Mouse (Mus musculus) CD4-positive, CD25-positive, alpha-beta regulatory T cell, adult 2 months (primary cell): ENCODE measurements around the gene Wnt2b.

Experiments
- DNase-seq: peaks from one replicate; pipeline ENCODE4 v3.0.0-alpha.2; 2012; ENCODE audit warnings: low read depth, low spot score

Gene Wnt2b

DNA sequence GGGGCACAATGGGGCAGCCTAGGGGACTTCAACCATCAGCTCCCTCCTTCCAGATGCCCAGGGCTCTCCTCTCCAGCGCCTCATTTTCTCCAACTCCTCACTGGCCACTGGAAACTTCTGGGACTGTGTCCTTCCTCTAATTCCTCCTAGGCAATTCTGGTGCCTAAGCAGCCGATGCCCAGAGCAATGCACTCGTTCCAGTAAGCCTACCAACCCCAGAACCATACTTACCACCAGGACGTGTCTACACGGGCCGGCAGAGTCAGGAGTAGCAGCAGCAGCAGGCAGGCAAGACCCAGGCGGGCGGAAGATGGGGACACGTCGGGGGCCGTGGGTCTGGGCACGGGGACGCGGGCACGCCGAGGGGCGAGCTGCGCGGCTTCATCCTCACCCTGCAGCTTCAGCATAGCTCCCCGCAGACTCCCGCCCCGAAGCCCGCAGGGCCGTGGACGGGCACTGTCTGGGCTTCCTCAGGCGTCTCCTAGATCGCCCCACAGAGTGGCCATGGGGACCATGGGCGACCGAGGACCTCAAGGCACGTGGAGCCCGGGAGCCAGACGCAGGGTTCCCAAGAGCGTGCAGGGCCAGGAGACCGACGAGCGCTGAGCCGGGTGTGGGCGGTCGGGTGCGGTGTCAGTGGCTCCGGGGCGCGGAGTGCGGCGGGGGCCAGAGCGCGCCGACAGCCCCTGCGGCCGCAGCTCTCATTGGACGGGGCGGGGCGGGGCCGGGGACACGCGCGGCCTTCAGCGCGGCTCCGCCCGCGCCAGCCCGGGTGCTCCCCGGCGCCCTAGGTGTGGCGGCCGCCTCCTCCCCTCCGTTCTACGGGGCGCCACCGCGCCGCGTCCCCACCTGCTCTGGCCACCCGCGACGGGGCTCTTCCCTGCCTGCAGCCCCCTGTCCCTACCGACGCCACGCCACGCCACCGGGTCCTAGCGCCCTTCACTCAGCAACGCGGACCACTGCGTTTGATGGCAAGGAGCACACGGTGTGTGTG lies at the start of gene Wnt2b:
Gene Wnt2b, minus strand, starts transcription at position 856 of the 994 bp plus-strand sequence.
- peak; percentile 46 for DNase-seq

DNA sequence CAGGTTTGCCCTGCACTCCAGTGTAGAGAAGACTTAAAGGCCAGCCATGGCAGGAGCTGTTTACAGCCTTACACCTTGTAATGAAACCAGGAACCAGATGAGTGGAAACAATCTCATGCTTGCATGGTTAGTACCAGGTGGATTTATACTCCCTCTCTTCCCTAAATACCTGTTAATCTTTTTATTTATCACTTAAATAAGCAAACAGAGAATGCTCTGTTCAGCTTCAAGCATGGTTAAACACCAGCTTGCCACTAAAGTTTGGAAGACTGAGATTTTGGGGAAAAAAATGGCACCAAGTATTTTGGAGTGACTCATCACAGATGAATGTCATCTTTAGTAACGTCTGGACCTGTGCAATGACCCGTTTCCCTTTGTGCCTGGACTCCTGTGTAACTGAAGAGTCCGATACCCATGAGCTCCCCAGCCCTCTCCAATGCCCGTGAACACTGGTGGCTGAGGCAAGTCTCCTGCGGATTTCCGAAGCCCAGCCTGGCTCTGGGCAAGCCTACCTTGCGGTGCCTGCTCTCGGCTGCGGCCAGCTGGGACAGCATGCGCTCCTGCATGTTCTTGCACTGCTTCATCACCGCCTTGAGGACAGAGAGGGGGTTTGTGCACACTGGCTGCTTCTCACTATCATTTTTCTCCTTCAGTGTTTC lies 49.1 kb upstream of the Wnt2b start:
- DNase-seq: no peak

DNA sequence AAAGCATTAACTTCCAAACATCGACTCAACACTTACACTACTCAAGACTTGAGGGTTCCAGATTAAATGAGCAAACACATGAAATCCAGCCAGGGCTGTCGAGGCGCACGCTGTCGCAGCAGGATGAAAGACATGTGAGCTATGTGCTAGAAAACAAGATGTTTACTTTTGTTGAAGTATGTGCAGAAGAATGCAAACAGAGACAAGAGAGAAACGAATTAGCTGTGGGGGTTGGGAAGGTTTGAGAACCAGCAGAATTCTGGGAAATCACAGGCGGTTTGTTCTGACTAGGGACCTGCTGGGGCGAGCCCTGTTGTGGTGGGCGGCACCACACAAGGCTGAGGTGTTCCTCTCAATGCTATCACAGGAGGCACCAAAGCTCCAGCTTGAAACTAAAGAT lies 46.3 kb upstream of the Wnt2b start:
- DNase-seq: no peak

- DNase-seq: no peak
Measured at GRCm38 (mm10) chr3:105006101-105006500, 44.4 kb upstream of the Wnt2b start.

- no peak for DNase-seq
Measured at GRCm38 (mm10) chr3:105005561-105006065, 43.9 kb upstream of the Wnt2b start.

DNA sequence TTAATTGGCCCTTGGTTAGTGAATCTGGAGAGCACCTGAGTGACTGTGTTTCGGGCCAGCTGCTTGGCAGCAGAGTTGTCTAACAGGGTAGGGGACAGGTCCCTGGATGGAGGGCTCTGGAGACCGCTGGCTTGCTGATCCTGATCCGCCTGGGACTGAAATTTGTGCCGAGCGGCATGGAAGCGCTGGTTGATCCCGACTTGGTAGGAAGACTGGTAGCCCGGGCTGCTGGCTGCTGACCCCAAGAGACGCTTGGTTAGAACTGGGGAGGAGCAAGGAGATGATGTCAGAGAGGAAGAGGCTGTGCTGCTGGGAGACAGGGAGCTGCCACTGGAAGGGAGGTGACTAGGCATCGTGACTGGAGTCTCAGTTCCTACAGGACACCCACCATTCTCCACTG lies 43.3 kb upstream of the Wnt2b start:
- DNase-seq: no peak

GRCm38 (mm10) chr3:105003960-105004463 lies 42.3 kb upstream of the Wnt2b start:
- DNase-seq: no peak

- no peak for DNase-seq
Measured at GRCm38 (mm10) chr3:105001374-105001773, 39.7 kb upstream of the Wnt2b start.

- no peak for DNase-seq
Measured at GRCm38 (mm10) chr3:105000561-105000960, 38.8 kb upstream of the Wnt2b start.

DNA sequence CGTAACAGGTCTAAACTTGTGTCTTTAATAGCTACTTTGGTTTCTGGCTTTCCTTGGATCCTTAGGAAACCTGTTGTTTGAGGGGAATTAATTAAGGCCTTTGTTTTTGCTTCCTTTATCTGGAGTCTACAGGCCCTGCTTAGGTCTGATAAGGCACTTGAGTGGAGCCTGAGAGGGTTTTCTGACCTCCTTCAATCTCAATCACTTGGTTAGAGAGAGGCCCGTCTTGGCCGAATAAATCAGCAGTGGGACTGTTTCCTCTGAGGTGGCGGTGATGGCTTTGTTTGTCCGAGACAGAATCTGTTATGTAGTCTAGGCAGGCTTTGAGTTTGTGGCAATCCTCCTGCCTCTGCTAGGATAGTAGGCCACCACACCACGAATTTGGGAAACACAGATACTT lies 35.8 kb upstream of the Wnt2b start:
- DNase-seq: no peak

- DNase-seq: no peak
Measured at GRCm38 (mm10) chr3:104995707-104996106, 34.0 kb upstream of the Wnt2b start.

DNA sequence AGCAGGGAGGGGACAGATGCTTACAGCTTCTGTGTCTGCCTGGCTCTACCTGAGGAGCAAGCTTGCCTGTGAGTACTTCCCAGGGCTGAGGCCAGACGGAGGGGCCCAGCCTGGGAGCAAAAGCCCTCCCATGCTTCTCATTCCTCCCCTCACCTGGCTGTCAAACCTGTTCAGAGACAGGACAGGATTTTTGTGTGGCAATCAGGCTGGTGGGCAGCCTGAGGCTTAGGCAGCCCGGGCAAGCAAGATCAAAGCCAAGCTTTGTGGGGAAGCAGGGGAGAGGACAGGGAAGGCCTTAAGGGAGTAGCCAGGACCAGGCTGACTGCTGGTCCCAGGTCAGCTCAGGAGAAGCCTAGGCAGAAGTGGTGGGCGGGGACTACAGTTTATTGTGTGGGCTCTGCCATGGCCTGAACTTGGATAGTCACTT lies 32.7 kb upstream of the Wnt2b start:
- no peak for DNase-seq

- DNase-seq: no peak
Measured at GRCm38 (mm10) chr3:104993800-104994199, 32.1 kb upstream of the Wnt2b start.

DNA sequence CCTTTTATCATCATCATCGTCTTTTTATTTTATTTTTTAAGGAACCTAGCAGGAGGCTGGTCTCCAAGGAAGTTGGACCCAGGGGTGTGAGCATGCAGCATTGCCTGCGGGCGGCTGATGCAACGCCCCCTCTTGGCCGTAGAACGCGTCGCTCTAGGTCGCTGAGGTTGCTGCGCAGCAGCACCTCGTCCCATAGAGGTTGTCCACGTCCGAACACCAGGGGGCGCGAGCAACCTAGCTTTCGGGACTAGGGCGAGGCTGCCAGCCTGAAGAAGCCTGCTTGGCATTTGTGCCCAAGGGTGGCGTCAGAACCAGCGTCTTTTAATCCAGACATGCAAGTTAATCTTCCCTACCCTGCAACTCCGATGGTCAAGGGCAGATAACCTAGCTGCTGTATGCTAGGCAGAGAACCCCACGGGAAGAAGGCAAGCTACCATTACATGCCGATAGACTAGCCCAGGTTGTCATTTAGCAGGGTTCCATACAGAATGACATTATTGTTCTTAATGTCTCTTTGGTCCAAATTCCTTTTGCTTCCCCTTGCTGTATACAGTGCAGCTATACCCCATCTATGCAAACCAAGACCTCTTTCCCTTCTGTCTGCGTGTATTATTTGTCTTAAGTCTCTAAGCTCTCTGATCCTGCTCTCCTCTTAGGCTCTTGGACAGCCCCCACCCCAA lies 31.1 kb upstream of the Wnt2b start:
- DNase-seq: peak; percentile 91

GRCm38 (mm10) chr3:104991703-104992102 lies 30.0 kb upstream of the Wnt2b start:
- DNase-seq: no peak

GRCm38 (mm10) chr3:104987884-104988283 lies 26.2 kb upstream of the Wnt2b start:
- DNase-seq: no peak

GRCm38 (mm10) chr3:104979735-104980134 lies 18.0 kb upstream of the Wnt2b start:
- DNase-seq: no peak

- peak; percentile 78 for DNase-seq
Measured at GRCm38 (mm10) chr3:104967548-104968300, 6.0 kb upstream of the Wnt2b start.

- no peak for DNase-seq
Measured at GRCm38 (mm10) chr3:104965991-104966554, 4.4 kb upstream of the Wnt2b start.

DNA sequence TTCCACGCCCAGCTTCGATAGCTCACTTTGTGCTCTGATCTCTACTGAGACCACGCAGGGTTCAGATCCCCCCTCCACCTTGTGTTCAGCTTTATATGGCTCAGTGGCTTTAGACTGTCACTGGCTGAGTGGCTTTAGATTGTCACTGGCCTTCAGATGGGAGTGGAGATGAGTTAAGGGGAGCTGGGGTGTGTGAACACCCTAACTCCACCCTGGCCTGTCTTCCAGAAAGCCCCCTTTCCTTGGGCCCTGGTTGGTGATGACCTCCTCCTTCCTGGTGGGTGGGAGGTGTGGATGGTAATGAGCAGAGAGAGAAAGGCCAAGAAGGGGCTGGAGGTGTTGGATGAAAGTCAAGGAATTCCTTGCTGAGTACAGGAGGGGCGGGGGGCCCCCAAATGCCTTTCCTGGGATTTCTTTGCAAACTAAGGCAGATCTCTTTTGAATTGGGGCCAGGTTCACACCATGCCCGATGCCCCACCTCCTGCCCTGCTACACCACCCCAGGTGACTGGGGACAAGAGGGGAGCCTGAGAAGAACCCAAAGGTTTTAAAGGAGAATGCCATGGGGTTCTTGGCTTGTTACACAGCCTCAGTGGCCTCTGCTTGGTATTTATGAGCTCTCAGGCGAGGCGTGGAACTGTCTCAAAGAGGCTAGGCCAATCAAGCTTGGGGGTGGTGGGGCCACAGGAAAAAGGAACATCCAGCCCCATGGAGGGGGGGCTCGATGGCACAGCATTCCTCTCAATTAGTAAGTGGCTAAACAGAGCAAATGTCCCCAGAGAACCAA lies 3.5 kb upstream of the Wnt2b start:
- no peak for DNase-seq
